Mouse (Mus musculus) embryonic facial prominence, embryonic 15.5 days (tissue): ENCODE measurements at regions not wholly inside any gene's neighbourhood (a gene's known extent, or its start where the extent isn't known, plus 50 kb on each side); places are given as distances from the start of the nearest gene placed in this dataset.

Source experiments
- ATAC-seq: fragments of 200-750 bp; cut with Nextera tagmentation; 2 replicates; pipeline ENCODE4 v1.8.0; 2017; ENCODE audit warnings: low read depth, moderate TSS enrichment; ENCODE audit not compliant: insufficient number of reproducible peaks, low FRiP score, low TSS enrichment
- H3K27ac ChIP-seq: fragments of 300-500 bp; sonication (generic); replicated peaks from 2 replicates; pipeline ENCODE4 v1.5.1; 2015; ENCODE audit warnings: mild to moderate bottlenecking, inconsistent platforms
- H3K27me3 ChIP-seq: fragments of 300-500 bp; sonication (generic); 2 replicates; pipeline ENCODE4 v1.6.1; 2015; ENCODE audit warnings: inconsistent platforms
- H3K36me3 ChIP-seq: fragments of 300-500 bp; sonication (generic); 2 replicates; pipeline ENCODE4 v1.6.1; 2015; ENCODE audit warnings: mild to moderate bottlenecking, inconsistent platforms
- H3K4me1 ChIP-seq: fragments of 300-500 bp; sonication (generic); 2 replicates; pipeline ENCODE4 v1.6.1; 2015; ENCODE audit warnings: inconsistent platforms
- H3K4me2 ChIP-seq: fragments of 300-500 bp; sonication (generic); replicated peaks from 2 replicates; pipeline ENCODE4 v1.6.1; 2015; ENCODE audit warnings: mild to moderate bottlenecking, inconsistent platforms
- H3K4me3 ChIP-seq: fragments of 300-500 bp; sonication (generic); replicated peaks from 2 replicates; pipeline ENCODE4 v1.5.1; 2015; ENCODE audit warnings: mild to moderate bottlenecking, inconsistent platforms
- H3K9ac ChIP-seq: fragments of 300-500 bp; sonication (generic); 2 replicates; pipeline ENCODE4 v1.6.1; 2015; ENCODE audit warnings: inconsistent platforms
- H3K9me3 ChIP-seq: fragments of 300-500 bp; sonication (generic); replicated peaks from 2 replicates; pipeline ENCODE4 v1.6.1; 2016; ENCODE audit warnings: inconsistent platforms
- WGBS: fragments of 180-500 bp; shearing (Covaris S2); methylation state at CpG from one replicate; pipeline ENCODE4 v1.1.7; 2015; 5-methylcytosine and 5-hydroxymethylcytosine counted together

- Histone ChIP-seq H3K4me1 (peaks cover 9% of the 10 kb centered on the region), H3K9ac (no peak overlapping the region), H3K4me2 (no peak overlapping the region), H3K36me3 (no peaks in the 10 kb centered on the region), H3K27me3 (no peaks in the 10 kb centered on the region), H3K4me3 (no peak overlapping the region), H3K27ac (no peak overlapping the region), H3K9me3 (no peaks in the 10 kb centered on the region)
- WGBS = 85% methylated on average over 10 of the region's 10 CpGs
- ATAC-seq = no peak
Measured at GRCm38 (mm10) chr17:79463074-79463694, 108.3 kb upstream of the Cdc42ep3 start.

DNA sequence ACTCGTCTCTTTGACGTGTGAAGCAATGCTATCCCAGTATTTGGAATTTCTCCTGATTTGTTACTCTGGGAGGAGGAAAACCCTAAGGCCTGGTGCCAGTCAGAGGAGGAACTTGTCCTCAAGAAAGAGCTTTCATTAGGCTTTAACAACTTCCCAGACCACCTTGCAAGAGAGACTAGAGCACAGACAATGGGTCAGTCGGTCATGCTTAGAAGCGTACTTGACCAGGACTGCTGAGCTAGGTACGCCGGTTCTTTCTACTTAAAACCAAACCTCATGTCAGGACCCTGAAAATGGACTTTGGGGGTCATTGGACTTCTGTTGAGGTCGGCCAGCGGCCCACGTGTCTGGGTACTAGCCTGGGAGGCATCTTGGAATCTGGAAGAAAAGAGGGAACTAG is 110.8 kb upstream of the Cdc42ep3 start:
- Histone ChIP-seq H3K4me2 (no peak overlapping the region), H3K4me1 (peaks cover 9% of the 10 kb centered on the region), H3K27ac (no peak overlapping the region), H3K9me3 (no peaks in the 10 kb centered on the region), H3K36me3 (no peaks in the 10 kb centered on the region), H3K27me3 (no peaks in the 10 kb centered on the region), H3K9ac (no peak overlapping the region), H3K4me3 (no peak overlapping the region)
- ATAC-seq = no peak
- 92% methylated on average over 9 of the region's 9 CpGs for WGBS

DNA sequence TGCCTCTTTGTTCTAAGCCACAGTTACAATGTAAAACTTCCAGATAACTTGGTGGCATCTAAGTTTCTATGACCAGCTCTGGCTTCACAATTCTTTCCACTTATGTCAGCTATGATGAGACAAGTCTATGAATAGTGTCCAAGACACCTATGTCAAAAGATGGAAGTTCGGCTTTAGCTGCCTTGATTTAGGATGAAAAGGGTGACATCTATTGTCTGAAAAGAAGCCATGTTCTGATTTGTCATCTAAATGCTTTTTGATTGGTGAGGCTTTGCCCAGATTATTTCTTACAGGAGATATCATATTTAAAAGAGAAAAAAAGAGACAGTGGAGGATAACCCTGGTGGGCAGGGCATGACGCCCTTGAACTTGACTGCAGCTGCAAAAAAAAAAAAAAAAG is 116.7 kb upstream of the Cdc42ep3 start:
- WGBS = 39% methylated on average over 2 of the region's 2 CpGs
- H3K9ac ChIP-seq = no peak overlapping the region
- no peak overlapping the region for H3K27ac ChIP-seq
- no peak overlapping the region for H3K4me3 ChIP-seq
- no peak for ATAC-seq
- no peaks in the 10 kb centered on the region for H3K36me3 ChIP-seq
- H3K9me3 ChIP-seq = no peaks in the 10 kb centered on the region
- no peak overlapping the region for H3K4me2 ChIP-seq
- peaks cover 7% of the 10 kb centered on the region; the same call in 1 of the 2 replicates for H3K4me1 ChIP-seq
- H3K27me3 ChIP-seq = no peaks in the 10 kb centered on the region

- no peaks in the 10 kb centered on the region for H3K36me3 ChIP-seq
- 0 out of 2 replicates have a peak overlapping the region, but pooled peaks have one; percentile 8 for H3K4me2 ChIP-seq
- 41% methylated on average over 10 of the region's 10 CpGs for WGBS
- H3K9ac ChIP-seq = no peak overlapping the region
- peak; percentile 87 for ATAC-seq
- H3K27ac ChIP-seq = no peak overlapping the region
- H3K9me3 ChIP-seq = no peaks in the 10 kb centered on the region
- H3K27me3 ChIP-seq = no peaks in the 10 kb centered on the region
- H3K4me1 ChIP-seq = peaks cover 7% of the 10 kb centered on the region; the same call in 1 of the 2 replicates
- no peak overlapping the region for H3K4me3 ChIP-seq
Measured at GRCm38 (mm10) chr17:79472106-79472995, 117.5 kb upstream of the Cdc42ep3 start.

GRCm38 (mm10) chr17:79476671-79477070 is 121.8 kb upstream of the Cdc42ep3 start:
- ATAC-seq = no peak
- H3K27me3 ChIP-seq = no peaks in the 10 kb centered on the region
- no peaks in the 10 kb centered on the region for H3K9me3 ChIP-seq
- H3K27ac ChIP-seq = no peak overlapping the region
- H3K4me1 ChIP-seq = peaks cover 7% of the 10 kb centered on the region; the same call in 1 of the 2 replicates
- H3K4me3 ChIP-seq = no peak overlapping the region
- WGBS = 72% methylated on average over 8 of the region's 8 CpGs
- no peaks in the 10 kb centered on the region for H3K36me3 ChIP-seq
- no peak overlapping the region for H3K9ac ChIP-seq
- no peak overlapping the region for H3K4me2 ChIP-seq

DNA sequence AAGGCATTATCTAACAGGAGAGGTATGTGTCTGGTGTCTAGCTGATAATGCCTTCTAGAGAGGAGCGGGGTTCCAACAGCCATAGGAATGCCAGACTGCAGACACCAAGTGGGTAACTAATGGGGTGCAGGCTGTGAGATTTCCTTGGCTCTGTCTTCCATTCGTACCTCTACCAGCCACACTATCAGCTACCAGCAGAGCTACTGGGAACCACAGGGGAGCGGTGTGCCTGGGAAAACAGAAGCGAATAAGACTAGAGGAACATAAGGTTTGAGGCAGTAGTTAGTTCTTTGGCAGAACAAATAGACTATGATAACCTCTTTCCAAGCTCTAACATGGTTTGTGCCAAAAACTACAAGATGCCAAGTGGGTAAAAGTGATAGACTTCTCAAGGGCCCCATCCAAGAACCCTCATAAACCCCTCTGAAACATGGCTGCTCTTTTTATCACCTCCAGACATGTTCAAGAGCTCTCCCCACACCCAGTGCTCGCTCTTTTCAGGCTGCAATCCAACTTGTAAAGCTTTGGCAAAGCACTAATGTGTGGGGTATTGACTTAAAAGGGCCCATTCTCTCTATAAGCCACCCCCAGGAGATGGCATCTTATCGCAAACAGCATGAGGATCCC is 126.3 kb upstream of the Cdc42ep3 start:
- H3K4me1 ChIP-seq = no peaks in the 10 kb centered on the region
- 83% methylated on average over 6 of the region's 6 CpGs for WGBS
- ATAC-seq = no peak

DNA sequence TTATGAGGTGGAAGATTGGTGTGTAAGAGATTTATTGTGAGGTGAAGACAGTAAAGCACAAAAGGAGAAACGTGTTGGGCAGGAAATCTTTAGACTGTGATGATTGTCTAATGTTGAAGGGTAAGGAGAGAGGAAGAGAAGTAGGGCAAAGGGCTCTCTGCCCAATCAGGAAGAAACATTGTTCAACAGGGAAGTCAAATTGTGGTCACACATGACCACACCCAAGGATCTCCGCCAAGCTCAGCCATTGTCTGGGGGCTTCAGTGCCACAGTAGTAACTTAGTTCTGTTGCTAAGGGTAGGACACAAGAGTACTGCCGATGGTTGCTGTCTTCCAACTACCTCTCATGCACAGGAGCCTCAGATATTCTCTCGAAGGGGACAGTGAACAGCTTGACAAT is 127.0 kb upstream of the Cdc42ep3 start:
- Histone ChIP-seq H3K4me2 (no peak overlapping the region), H3K9ac (no peak overlapping the region), H3K9me3 (no peaks in the 10 kb centered on the region), H3K4me3 (no peak overlapping the region), H3K27ac (no peak overlapping the region), H3K36me3 (no peaks in the 10 kb centered on the region), H3K4me1 (no peaks in the 10 kb centered on the region), H3K27me3 (no peaks in the 10 kb centered on the region)
- WGBS = 79% methylated on average over 4 of the region's 4 CpGs
- no peak for ATAC-seq

More for the DNA sequence above, 126.3 kb upstream of the Cdc42ep3 start:
- Histone ChIP-seq H3K36me3 (no peaks in the 10 kb centered on the region), H3K4me3 (no peak overlapping the region), H3K27me3 (no peaks in the 10 kb centered on the region), H3K27ac (no peak overlapping the region), H3K4me2 (no peak overlapping the region), H3K9me3 (no peaks in the 10 kb centered on the region), H3K9ac (no peak overlapping the region)

DNA sequence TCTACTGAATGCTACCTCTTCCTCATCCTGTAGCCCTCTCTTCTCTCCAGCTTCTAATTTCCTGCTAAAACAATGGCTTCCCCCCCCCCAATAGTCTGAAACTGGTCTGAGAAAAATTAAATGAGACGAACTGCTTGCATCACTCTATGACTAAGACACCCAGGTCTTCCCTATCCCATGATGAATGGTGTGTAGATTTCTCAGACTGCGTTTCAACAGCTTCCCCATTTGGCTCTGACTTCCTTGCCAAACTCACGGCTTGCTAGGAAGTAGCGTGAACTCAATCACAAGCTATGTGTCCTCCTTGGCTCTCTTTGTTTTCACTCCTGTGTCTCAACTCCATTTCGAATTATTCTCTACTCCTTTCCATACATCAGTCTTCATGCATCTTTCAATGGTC is 126.4 kb upstream of the Rmdn2 start:
- H3K4me1 ChIP-seq = no peaks in the 10 kb centered on the region
- no peaks in the 10 kb centered on the region for H3K9me3 ChIP-seq
- H3K9ac ChIP-seq = no peak overlapping the region
- 82% methylated on average over 5 of the region's 5 CpGs for WGBS
- no peak for ATAC-seq
- no peak overlapping the region for H3K27ac ChIP-seq
- H3K4me2 ChIP-seq = no peak overlapping the region
- H3K4me3 ChIP-seq = no peak overlapping the region
- H3K27me3 ChIP-seq = no peaks in the 10 kb centered on the region
- no peaks in the 10 kb centered on the region for H3K36me3 ChIP-seq

DNA sequence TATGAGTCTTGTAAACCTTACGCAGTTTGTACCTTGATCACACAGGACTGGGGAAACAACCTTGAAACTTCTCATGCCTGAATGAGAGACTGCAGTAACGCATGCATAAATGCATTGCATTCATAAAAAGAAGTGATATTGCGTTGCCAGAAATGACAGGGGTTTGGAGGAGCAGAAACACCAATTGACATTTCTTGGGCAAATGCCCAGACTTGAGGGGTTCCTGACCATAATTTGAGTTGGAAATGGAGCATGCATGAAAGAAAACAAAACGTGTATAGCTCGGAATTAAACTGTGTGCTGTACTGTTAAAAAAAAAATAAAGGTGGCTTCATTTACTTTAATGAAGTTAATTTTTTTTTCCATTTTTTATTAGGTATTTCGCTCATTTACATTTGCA is 122.4 kb upstream of the Rmdn2 start:
- H3K4me1 ChIP-seq = no peaks in the 10 kb centered on the region
- H3K27me3 ChIP-seq = no peaks in the 10 kb centered on the region
- H3K9me3 ChIP-seq = no peaks in the 10 kb centered on the region
- 59% methylated on average over 6 of the region's 6 CpGs for WGBS
- H3K36me3 ChIP-seq = no peaks in the 10 kb centered on the region
- no peak overlapping the region for H3K27ac ChIP-seq
- no peak overlapping the region for H3K4me2 ChIP-seq
- H3K4me3 ChIP-seq = no peak overlapping the region
- H3K9ac ChIP-seq = no peak overlapping the region
- no peak for ATAC-seq

GRCm38 (mm10) chr17:79497629-79498028 is 114.0 kb upstream of the Rmdn2 start:
- no peaks in the 10 kb centered on the region for H3K36me3 ChIP-seq
- H3K9me3 ChIP-seq = no peaks in the 10 kb centered on the region
- no peaks in the 10 kb centered on the region for H3K4me1 ChIP-seq
- no peaks in the 10 kb centered on the region for H3K27me3 ChIP-seq
- H3K4me2 ChIP-seq = no peak overlapping the region
- ATAC-seq = no peak
- WGBS = 69% methylated on average over 4 of the region's 4 CpGs
- H3K9ac ChIP-seq = no peak overlapping the region
- H3K27ac ChIP-seq = no peak overlapping the region
- H3K4me3 ChIP-seq = no peak overlapping the region

DNA sequence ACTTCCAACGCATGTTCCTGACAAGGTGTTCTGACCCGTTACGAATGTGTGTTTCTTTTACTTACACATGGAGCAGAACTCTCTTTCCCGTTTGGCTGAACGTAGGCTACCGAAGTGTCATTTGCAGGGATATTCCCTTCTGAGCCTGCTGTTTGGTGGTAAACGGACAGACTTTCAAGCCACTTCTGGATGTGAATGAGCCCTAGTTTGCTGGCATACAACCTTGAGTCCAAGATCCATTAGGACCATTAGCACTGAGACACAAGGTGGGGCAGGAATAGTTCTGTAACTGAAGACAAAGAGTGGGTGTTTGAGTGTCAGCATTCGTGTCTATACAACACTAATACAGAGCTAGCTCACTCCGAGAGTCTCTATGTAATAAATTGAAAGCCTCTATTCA is 113.3 kb upstream of the Rmdn2 start:
- Histone ChIP-seq H3K9ac (no peak overlapping the region), H3K4me3 (no peak overlapping the region), H3K27me3 (no peaks in the 10 kb centered on the region), H3K27ac (no peak overlapping the region), H3K4me1 (no peaks in the 10 kb centered on the region), H3K36me3 (no peaks in the 10 kb centered on the region), H3K4me2 (no peak overlapping the region), H3K9me3 (no peaks in the 10 kb centered on the region)
- 93% methylated on average over 9 of the region's 9 CpGs for WGBS
- no peak for ATAC-seq
